Mouse (Mus musculus) monocyte, adult 2 months (primary cell): Measurements from ENCODE around the gene Rsph1.

ENCODE experiments used
- DNase-seq, 2 experiments: peaks; one replicate each; pipeline ENCODE4 v3.0.0; 2022; ENCODE audit warnings: low spot score in 2 of 2, low read depth in 1 of 2

Gene Rsph1

GRCm38 (mm10) chr17:31259145-31259544 is 18.0 kb downstream of the Rsph1 start:
- no peak for DNase-seq

GRCm38 (mm10) chr17:31258310-31258865 is 18.8 kb downstream of the Rsph1 start:
- DNase-seq = no peak

- no peak for DNase-seq
Measured at GRCm38 (mm10) chr17:31257898-31258297, 19.3 kb downstream of the Rsph1 start.

GRCm38 (mm10) chr17:31257149-31257548 is 20.0 kb downstream of the Rsph1 start:
- no peak for DNase-seq

- peak in 1 of 2 experiments; percentile 38 for DNase-seq
Measured at GRCm38 (mm10) chr17:31254463-31254931, 22.7 kb downstream of the Rsph1 start.

- no peak for DNase-seq
Measured at GRCm38 (mm10) chr17:31253951-31254350, 23.2 kb downstream of the Rsph1 start.

- no peak for DNase-seq
Measured at GRCm38 (mm10) chr17:31247144-31247543, 30.0 kb downstream of the Rsph1 start.

GRCm38 (mm10) chr17:31245321-31245720 is 31.9 kb downstream of the Rsph1 start:
- no peak for DNase-seq

GRCm38 (mm10) chr17:31242764-31243163 is 34.4 kb downstream of the Rsph1 start:
- DNase-seq = no peak

- no peak for DNase-seq
Measured at GRCm38 (mm10) chr17:31241156-31241555, 36.0 kb downstream of the Rsph1 start.

GRCm38 (mm10) chr17:31238234-31239020 is 38.8 kb downstream of the Rsph1 start:
- DNase-seq = no peak

- DNase-seq = no peak
Measured at GRCm38 (mm10) chr17:31235915-31236314, 41.3 kb downstream of the Rsph1 start.

GRCm38 (mm10) chr17:31232251-31233010 is 44.8 kb downstream of the Rsph1 start:
- DNase-seq = no peak

GRCm38 (mm10) chr17:31231780-31232179 is 45.4 kb downstream of the Rsph1 start:
- DNase-seq = no peak

- DNase-seq = no peak
Measured at GRCm38 (mm10) chr17:31226931-31227330, 50.3 kb downstream of the Rsph1 start.

- no peak for DNase-seq
Measured at GRCm38 (mm10) chr17:31226368-31226767, 50.8 kb downstream of the Rsph1 start.

GRCm38 (mm10) chr17:31224591-31224990 is 52.6 kb downstream of the Rsph1 start:
- no peak for DNase-seq

- DNase-seq = no peak
Measured at GRCm38 (mm10) chr17:31223835-31224234, 53.3 kb downstream of the Rsph1 start.

- no peak for DNase-seq
Measured at GRCm38 (mm10) chr17:31222810-31223310, 54.3 kb downstream of the Rsph1 start.

GRCm38 (mm10) chr17:31216068-31216955 is 60.9 kb downstream of the Rsph1 start:
- DNase-seq = no peak

GRCm38 (mm10) chr17:31211881-31212280 is 65.3 kb downstream of the Rsph1 start:
- no peak for DNase-seq
